Comparison of ENCODE assay signal across 21 mouse cellular contexts in genomic region chr17:65175770-65176169, GRCm38 (mm10).
"Had no signal": no experiment of that assay in that cellular context is flagged by ENCODE, and none has a peak within 500 bp of the region (broad histone marks: within the 10 kb centered on the region; RNA-seq: fewer than 3 reads in every experiment).

No protein-coding gene starts in this region.

- H3K4me1 ChIP-seq: limb, embryonic 12.5 days; stomach, embryonic 15.5 days had no signal

- H3K9me3 ChIP-seq: limb, embryonic 12.5 days; limb, embryonic 15.5 days; midbrain, embryonic 15.5 days; neural tube, embryonic 13.5 days; stomach, embryonic 15.5 days had no signal

- H3K27me3 ChIP-seq: limb, embryonic 12.5 days; limb, embryonic 15.5 days; midbrain, embryonic 15.5 days; neural tube, embryonic 13.5 days; stomach, embryonic 15.5 days had no signal

- H3K36me3 ChIP-seq: limb, embryonic 12.5 days; limb, embryonic 15.5 days; midbrain, embryonic 15.5 days; neural tube, embryonic 13.5 days; stomach, embryonic 15.5 days had no signal

- H3K4me3 ChIP-seq: layer of hippocampus, adult 2 months; limb, embryonic 12.5 days; limb, embryonic 15.5 days; midbrain, embryonic 15.5 days; myocyte; neural tube, embryonic 13.5 days; stomach, embryonic 15.5 days had no signal

- H3K27ac ChIP-seq: kidney, postnatal 0 days; layer of hippocampus, adult 2 months; limb, embryonic 12.5 days; limb, embryonic 15.5 days; liver, embryonic 14.5 days; macrophage; midbrain, embryonic 15.5 days; neural tube, embryonic 13.5 days; stomach, embryonic 15.5 days had no signal

- H3K4me2 ChIP-seq: limb, embryonic 12.5 days; limb, embryonic 15.5 days; liver, embryonic 11.5 days; lung, embryonic 14.5 days; midbrain, embryonic 15.5 days; neural tube, embryonic 13.5 days; stomach, embryonic 15.5 days had no signal

- H3K9ac ChIP-seq: limb, embryonic 12.5 days; limb, embryonic 15.5 days; liver, embryonic 14.5 days; liver, postnatal 0 days; lung, embryonic 14.5 days; midbrain, embryonic 15.5 days; neural tube, embryonic 13.5 days; stomach, embryonic 15.5 days had no signal

- ATAC-seq: liver, postnatal 0 days; lung, postnatal 0 days; midbrain, embryonic 15.5 days had no signal

- DNase-seq: kidney, adult 2 months; kidney, postnatal 25 days; layer of hippocampus, adult 9-11 months; liver, postnatal 0 days; lung, embryonic 14.5 days; retina, postnatal 1 day; right cerebral cortex, postnatal 25 days; spleen, adult 18-20 months; thymus, postnatal 25 days had no signal
